Mouse (Mus musculus) layer of hippocampus, adult 18-20 months (tissue): ENCODE measurements at regions not wholly inside any gene's neighbourhood (a gene's known extent, or its start where the extent isn't known, plus 50 kb on each side); places are given as distances from the start of the nearest gene placed in this dataset.
"Not testable (repeated sequence)": the region's sequence is repeated elsewhere in the genome, so short reads cannot be mapped to it uniquely, and the experiment has no call there.

Experiments
- DNase-seq, 2 experiments: peaks; one replicate each; pipeline ENCODE4 v3.0.0; 2022; ENCODE audit warnings: low spot score in 2 of 2

GRCm38 (mm10) chr5:60228966-60229365 is 1579.7 kb upstream of the G6pd2 start:
- DNase-seq = no peak

- DNase-seq = not testable (repeated sequence)
These were observed 1577.3 kb upstream of the G6pd2 start for GRCm38 (mm10) chr5:60231232-60231891.

GRCm38 (mm10) chr5:60244185-60244584 is 1564.4 kb upstream of the G6pd2 start:
- no peak for DNase-seq

GRCm38 (mm10) chr5:60276696-60277095 is 1531.9 kb upstream of the G6pd2 start:
- DNase-seq = peak in 1 of 2 experiments; percentile 1
